Mouse (Mus musculus): ENCODE measurements around the gene Zfp618. TPM values are rescaled to one million over a fixed set of nuclear protein-coding genes. Genes with fewer than 3 reads are reported as not detected.

The Zfp618 gene
- polyA plus RNA-seq, 1 experiment from 2014 or later = 29.7 TPM

GRCm38 (mm10) chr4:63147268-63147667 is 181.9 kb downstream of the Zfp618 start:
- no peak for ATAC-seq (ENCODE audit: insufficient number of reproducible peaks, low FRiP score, low TSS enrichment, low read depth)

DNA sequence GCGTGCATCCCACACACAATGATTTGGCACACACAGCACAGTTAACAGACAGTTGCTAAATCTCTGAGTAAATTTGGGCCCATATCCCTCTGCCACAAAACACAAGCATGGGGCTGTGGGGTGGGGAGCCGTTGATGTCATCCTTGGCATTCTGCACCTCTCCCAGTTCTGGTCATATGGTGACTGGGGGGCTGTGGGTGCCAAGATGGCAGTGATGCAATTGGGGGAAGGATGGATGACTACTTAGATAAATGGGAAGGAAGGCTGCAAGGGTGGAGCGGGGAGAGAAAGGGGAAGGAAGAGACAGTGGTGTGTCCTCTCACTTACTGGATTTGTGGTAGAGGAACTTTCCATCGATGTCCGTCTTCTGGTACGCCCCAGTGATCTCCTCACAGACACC is 185.8 kb downstream of the Zfp618 start:
- Histone ChIP-seq H3K27me3 (ENCODE audit: control insufficient read depth, insufficient read depth, low read length) (no peaks in the 10 kb centered on the region), H3K4me2 (ENCODE audit: low read depth, severe bottlenecking) (no peak overlapping the region), H3K4me1 (ENCODE audit: control insufficient read depth, insufficient read depth, low read length) (no peaks in the 10 kb centered on the region), H3K9me3 (ENCODE audit: control insufficient read depth, low read length) (no peaks in the 10 kb centered on the region), H3K4me3 (ENCODE audit: low read depth, low read length) (no peak overlapping the region), H3K27ac (replicated peaks; ENCODE audit: low read depth, low read length) (no peak overlapping the region), H3K36me3 (ENCODE audit: control insufficient read depth, insufficient read depth, low read length) (no peaks in the 10 kb centered on the region), H3K9ac (ENCODE audit: low read length) (no peak overlapping the region)
- ATAC-seq (ENCODE audit: insufficient number of reproducible peaks, low FRiP score, low TSS enrichment, low read depth) (no peak), DNase-seq (ENCODE audit: low spot score) (no peak)
- WGBS = 94% methylated on average over 6 of the region's 6 CpGs

More at GRCm38 (mm10) chr4:63147268-63147667, 181.9 kb downstream of the Zfp618 start:
- H3K27me3 ChIP-seq (ENCODE audit: control insufficient read depth, insufficient read depth, low read length) = no peaks in the 10 kb centered on the region
- 91% methylated on average over 6 of the region's 6 CpGs for WGBS
- no peaks in the 10 kb centered on the region for H3K36me3 ChIP-seq (ENCODE audit: control insufficient read depth, insufficient read depth, low read length)
- no peaks in the 10 kb centered on the region for H3K9me3 ChIP-seq (ENCODE audit: control insufficient read depth, low read length)
- H3K27ac ChIP-seq (replicated peaks; ENCODE audit: low read depth, low read length) = no peak overlapping the region
- DNase-seq (ENCODE audit: low spot score) = no peak
- H3K4me3 ChIP-seq (ENCODE audit: low read depth, low read length) = no peak overlapping the region
- no peak overlapping the region for H3K4me2 ChIP-seq (ENCODE audit: low read depth, severe bottlenecking)
- H3K4me1 ChIP-seq (ENCODE audit: control insufficient read depth, insufficient read depth, low read length) = no peaks in the 10 kb centered on the region
- no peak overlapping the region for H3K9ac ChIP-seq (ENCODE audit: low read length)

GRCm38 (mm10) chr4:63154028-63154427 is 188.7 kb downstream of the Zfp618 start:
- H3K27me3 ChIP-seq (ENCODE audit: control insufficient read depth, insufficient read depth, low read length) = no peaks in the 10 kb centered on the region
- H3K9ac ChIP-seq (ENCODE audit: low read length) = no peak overlapping the region
- no peak overlapping the region for H3K27ac ChIP-seq (replicated peaks; ENCODE audit: low read depth, low read length)
- H3K4me1 ChIP-seq (ENCODE audit: control insufficient read depth, insufficient read depth, low read length) = no peaks in the 10 kb centered on the region
- H3K9me3 ChIP-seq (ENCODE audit: control insufficient read depth, low read length) = no peaks in the 10 kb centered on the region
- H3K36me3 ChIP-seq (ENCODE audit: control insufficient read depth, insufficient read depth, low read length) = no peaks in the 10 kb centered on the region
- ATAC-seq (ENCODE audit: insufficient number of reproducible peaks, low FRiP score, low TSS enrichment, low read depth) (no peak), DNase-seq (ENCODE audit: low spot score) (no peak)
- H3K4me3 ChIP-seq (ENCODE audit: low read depth, low read length) = no peak overlapping the region
- WGBS = 48% methylated on average over 4 of the region's 4 CpGs
- H3K4me2 ChIP-seq (ENCODE audit: low read depth, severe bottlenecking) = no peak overlapping the region

DNA sequence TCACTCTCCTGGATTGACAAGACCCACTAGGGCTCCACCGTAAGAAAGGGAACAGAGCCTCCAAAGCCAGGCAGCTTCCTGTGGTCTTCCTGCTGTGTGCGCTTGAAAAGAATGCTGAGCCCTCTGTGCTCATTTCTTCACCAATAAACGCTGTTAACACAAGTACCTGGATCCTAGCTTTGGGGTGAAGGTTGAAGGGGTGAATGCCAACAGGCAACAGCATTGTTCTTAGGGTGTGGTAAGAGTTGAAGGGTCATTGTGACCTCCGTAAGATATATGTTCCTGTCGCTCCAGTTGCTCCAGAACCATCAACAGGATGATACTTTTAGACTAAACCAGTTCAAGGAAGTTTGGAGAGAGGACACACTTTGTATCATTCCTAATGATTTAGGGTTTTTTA is 189.3 kb downstream of the Zfp618 start, which contains the start of gene Ambp:
Gene Ambp (minus strand): TSS at position 101 of the 400 bp plus-strand sequence.
- no peaks in the 10 kb centered on the region for H3K36me3 ChIP-seq (ENCODE audit: control insufficient read depth, insufficient read depth, low read length)
- ATAC-seq (ENCODE audit: insufficient number of reproducible peaks, low FRiP score, low TSS enrichment, low read depth) (no peak), DNase-seq (ENCODE audit: low spot score) (no peak)
- no peak within 1 kb of the TSS for H3K9ac ChIP-seq (ENCODE audit: low read length)
- H3K27ac ChIP-seq (replicated peaks; ENCODE audit: low read depth, low read length) = no peak within 1 kb of the TSS
- no peaks in the 10 kb centered on the region for H3K27me3 ChIP-seq (ENCODE audit: control insufficient read depth, insufficient read depth, low read length)
- no peaks in the 10 kb centered on the region for H3K4me1 ChIP-seq (ENCODE audit: control insufficient read depth, insufficient read depth, low read length)
- H3K4me2 ChIP-seq (ENCODE audit: low read depth, severe bottlenecking) = no peak within 1 kb of the TSS
- no peak within 1 kb of the TSS for H3K4me3 ChIP-seq (ENCODE audit: low read depth, low read length)
- WGBS = 70% methylated on average over 5 of the region's 5 CpGs
- no peaks in the 10 kb centered on the region for H3K9me3 ChIP-seq (ENCODE audit: control insufficient read depth, low read length)

DNA sequence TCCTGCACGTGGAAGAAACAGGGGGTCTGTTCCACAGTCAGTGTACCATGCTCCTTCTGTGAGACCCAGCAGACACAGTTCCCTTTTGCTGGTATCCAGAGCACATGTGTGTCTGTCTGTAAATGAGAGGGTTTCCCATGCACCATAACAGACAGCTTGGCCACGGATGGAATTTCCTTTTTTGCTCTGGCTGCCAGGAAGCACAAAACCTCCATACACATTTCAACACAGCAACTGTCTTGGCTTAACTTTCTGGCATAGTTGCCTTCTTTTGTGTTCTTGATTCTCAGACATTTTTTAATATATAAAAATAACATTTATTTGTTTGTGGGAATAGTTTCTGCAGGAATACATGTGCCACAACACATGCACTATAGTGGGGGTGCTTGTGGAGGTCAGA is 190.2 kb downstream of the Zfp618 start:
- DNase-seq (ENCODE audit: low spot score) (no peak), ATAC-seq (ENCODE audit: insufficient number of reproducible peaks, low FRiP score, low TSS enrichment, low read depth) (no peak)
- Histone ChIP-seq H3K9me3 (ENCODE audit: control insufficient read depth, low read length) (no peaks in the 10 kb centered on the region), H3K36me3 (ENCODE audit: control insufficient read depth, insufficient read depth, low read length) (no peaks in the 10 kb centered on the region), H3K9ac (ENCODE audit: low read length) (no peak overlapping the region), H3K4me1 (ENCODE audit: control insufficient read depth, insufficient read depth, low read length) (no peaks in the 10 kb centered on the region), H3K4me3 (ENCODE audit: low read depth, low read length) (no peak overlapping the region), H3K4me2 (ENCODE audit: low read depth, severe bottlenecking) (no peak overlapping the region), H3K27ac (replicated peaks; ENCODE audit: low read depth, low read length) (no peak overlapping the region), H3K27me3 (ENCODE audit: control insufficient read depth, insufficient read depth, low read length) (no peaks in the 10 kb centered on the region)
- WGBS = 68% methylated on average over 2 of the region's 2 CpGs

DNA sequence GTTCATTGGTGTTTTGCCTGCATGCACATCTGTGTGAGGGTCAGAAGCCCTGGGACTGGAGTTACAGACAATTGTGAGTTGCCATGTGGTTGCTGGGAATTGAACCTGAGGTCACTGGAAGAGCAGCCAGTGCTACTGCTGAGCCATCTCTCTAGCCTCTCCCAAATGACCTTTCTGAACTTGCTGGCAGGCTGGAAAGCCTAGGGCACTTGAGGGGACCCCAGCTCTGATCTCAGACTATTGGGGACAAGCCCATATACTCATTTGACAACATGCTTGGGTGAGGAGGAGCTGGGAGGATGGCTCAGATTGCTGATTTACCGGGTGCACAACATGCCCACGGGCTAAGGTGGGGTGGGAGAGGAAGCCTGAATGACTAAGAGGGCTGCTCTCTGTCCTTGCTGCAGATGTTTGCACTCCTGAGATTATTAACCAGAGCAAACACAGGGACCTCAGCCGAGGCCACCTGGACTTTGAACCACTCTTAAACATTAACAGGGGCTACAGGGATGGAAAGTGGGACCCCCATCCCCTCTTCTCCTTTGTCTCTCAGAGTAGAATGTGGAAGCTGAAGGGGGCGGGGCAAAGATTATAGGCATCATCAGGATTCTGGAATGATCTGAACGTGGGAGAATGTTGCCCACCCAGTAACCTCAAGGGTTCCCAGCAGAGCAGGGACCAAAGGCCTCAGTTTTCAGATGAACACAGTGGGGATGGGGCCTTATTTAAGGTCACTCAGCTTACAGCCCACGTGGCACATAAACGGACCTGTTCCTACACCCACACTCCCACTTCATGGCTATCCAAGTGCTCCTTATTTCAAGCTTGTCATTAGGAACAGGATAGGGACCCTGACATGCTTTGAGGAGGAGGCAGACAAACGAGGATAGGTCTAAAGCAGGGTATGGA is 191.6 kb downstream of the Zfp618 start:
- WGBS = 67% methylated on average over 8 of the region's 8 CpGs
- no peak for ATAC-seq (ENCODE audit: insufficient number of reproducible peaks, low FRiP score, low TSS enrichment, low read depth)
- Histone ChIP-seq H3K4me3 (ENCODE audit: low read depth, low read length) (no peak overlapping the region), H3K27ac (replicated peaks; ENCODE audit: low read depth, low read length) (no peak overlapping the region), H3K36me3 (ENCODE audit: control insufficient read depth, insufficient read depth, low read length) (no peaks in the 10 kb centered on the region), H3K27me3 (ENCODE audit: control insufficient read depth, insufficient read depth, low read length) (no peaks in the 10 kb centered on the region), H3K4me2 (ENCODE audit: low read depth, severe bottlenecking) (no peak overlapping the region), H3K4me1 (ENCODE audit: control insufficient read depth, insufficient read depth, low read length) (no peaks in the 10 kb centered on the region), H3K9me3 (ENCODE audit: control insufficient read depth, low read length) (no peaks in the 10 kb centered on the region), H3K9ac (ENCODE audit: low read length) (no peak overlapping the region)
- DNase-seq (ENCODE audit: low spot score) = no peak

DNA sequence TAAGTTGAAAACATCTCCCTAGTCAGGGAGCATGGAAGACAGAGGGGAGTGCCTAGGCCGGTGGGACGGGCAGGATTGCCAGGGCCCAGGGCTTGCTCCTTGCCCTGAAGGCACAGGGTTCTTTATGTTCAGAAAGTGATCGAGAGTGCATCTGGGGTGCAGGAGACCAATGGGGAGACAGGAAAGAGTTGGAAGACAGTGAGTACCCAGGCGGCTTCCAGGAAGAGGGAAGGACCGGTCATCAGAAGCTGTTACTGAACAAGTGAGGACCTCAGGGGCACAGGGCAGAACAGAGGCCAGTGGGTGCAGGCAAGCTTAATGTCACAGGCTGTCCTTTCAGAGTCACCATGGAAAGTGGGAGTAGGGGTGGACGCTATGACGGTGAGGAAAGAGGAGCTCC is 192.8 kb downstream of the Zfp618 start:
- Histone ChIP-seq H3K9me3 (ENCODE audit: control insufficient read depth, low read length) (no peaks in the 10 kb centered on the region), H3K27me3 (ENCODE audit: control insufficient read depth, insufficient read depth, low read length) (no peaks in the 10 kb centered on the region), H3K27ac (replicated peaks; ENCODE audit: low read depth, low read length) (no peak overlapping the region), H3K4me2 (ENCODE audit: low read depth, severe bottlenecking) (no peak overlapping the region), H3K4me3 (ENCODE audit: low read depth, low read length) (no peak overlapping the region), H3K9ac (ENCODE audit: low read length) (no peak overlapping the region), H3K36me3 (ENCODE audit: control insufficient read depth, insufficient read depth, low read length) (no peaks in the 10 kb centered on the region), H3K4me1 (ENCODE audit: control insufficient read depth, insufficient read depth, low read length) (no peaks in the 10 kb centered on the region)
- no peak for DNase-seq (ENCODE audit: low spot score)
- WGBS = 90% methylated on average over 7 of the region's 7 CpGs
- ATAC-seq (ENCODE audit: insufficient number of reproducible peaks, low FRiP score, low TSS enrichment, low read depth) = no peak

DNA sequence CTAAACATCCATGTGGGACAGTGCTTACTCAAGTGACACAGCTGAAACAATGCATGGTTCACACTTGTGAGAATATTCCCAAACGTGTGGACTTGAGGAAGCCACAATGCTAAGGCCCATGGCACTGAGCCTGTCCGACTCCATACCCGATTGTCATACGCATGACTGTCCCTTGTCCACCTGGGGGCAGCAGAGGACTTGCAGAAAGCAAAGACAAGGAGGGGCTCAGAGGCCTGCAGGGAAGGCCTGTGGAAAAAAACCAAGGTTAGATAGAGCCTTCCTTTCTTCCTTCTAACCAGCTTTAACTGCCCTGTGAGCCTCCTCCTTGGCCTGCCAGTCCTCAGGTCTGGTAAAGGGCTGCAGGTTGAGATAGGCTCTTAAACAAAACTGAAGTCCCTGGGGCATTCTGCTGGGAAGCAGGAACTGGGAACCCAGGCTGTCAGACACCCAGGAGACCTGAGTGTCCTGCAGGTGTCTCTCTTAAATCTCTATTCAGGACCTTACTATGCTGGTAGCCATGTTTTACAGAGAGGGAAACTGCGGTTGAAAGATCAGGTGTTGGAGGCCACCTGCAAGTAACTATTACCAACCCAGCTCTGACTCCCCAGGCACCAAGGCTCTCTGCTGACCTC is 193.7 kb downstream of the Zfp618 start:
- no peak overlapping the region for H3K9ac ChIP-seq (ENCODE audit: low read length)
- peak; percentile 88 for ATAC-seq (ENCODE audit: insufficient number of reproducible peaks, low FRiP score, low TSS enrichment, low read depth)
- WGBS = 13% methylated on average over 5 of the region's 5 CpGs
- H3K36me3 ChIP-seq (ENCODE audit: control insufficient read depth, insufficient read depth, low read length) = no peaks in the 10 kb centered on the region
- no peaks in the 10 kb centered on the region for H3K4me1 ChIP-seq (ENCODE audit: control insufficient read depth, insufficient read depth, low read length)
- no peaks in the 10 kb centered on the region for H3K9me3 ChIP-seq (ENCODE audit: control insufficient read depth, low read length)
- no peak overlapping the region for H3K4me2 ChIP-seq (ENCODE audit: low read depth, severe bottlenecking)
- no peaks in the 10 kb centered on the region for H3K27me3 ChIP-seq (ENCODE audit: control insufficient read depth, insufficient read depth, low read length)
- no peak overlapping the region for H3K27ac ChIP-seq (replicated peaks; ENCODE audit: low read depth, low read length)
- no peak overlapping the region for H3K4me3 ChIP-seq (ENCODE audit: low read depth, low read length)
- DNase-seq (ENCODE audit: low spot score) = peak; percentile 91

Data from limb, embryonic 11.5 days (tissue).